Mouse (Mus musculus): ENCODE data around the gene Wnt2b. TPM values are rescaled to one million over a fixed set of nuclear protein-coding genes. Genes with fewer than 3 reads are reported as not detected.

Gene Wnt2b
- not detected in 2 replicates for total RNA-seq (2017)

DNA sequence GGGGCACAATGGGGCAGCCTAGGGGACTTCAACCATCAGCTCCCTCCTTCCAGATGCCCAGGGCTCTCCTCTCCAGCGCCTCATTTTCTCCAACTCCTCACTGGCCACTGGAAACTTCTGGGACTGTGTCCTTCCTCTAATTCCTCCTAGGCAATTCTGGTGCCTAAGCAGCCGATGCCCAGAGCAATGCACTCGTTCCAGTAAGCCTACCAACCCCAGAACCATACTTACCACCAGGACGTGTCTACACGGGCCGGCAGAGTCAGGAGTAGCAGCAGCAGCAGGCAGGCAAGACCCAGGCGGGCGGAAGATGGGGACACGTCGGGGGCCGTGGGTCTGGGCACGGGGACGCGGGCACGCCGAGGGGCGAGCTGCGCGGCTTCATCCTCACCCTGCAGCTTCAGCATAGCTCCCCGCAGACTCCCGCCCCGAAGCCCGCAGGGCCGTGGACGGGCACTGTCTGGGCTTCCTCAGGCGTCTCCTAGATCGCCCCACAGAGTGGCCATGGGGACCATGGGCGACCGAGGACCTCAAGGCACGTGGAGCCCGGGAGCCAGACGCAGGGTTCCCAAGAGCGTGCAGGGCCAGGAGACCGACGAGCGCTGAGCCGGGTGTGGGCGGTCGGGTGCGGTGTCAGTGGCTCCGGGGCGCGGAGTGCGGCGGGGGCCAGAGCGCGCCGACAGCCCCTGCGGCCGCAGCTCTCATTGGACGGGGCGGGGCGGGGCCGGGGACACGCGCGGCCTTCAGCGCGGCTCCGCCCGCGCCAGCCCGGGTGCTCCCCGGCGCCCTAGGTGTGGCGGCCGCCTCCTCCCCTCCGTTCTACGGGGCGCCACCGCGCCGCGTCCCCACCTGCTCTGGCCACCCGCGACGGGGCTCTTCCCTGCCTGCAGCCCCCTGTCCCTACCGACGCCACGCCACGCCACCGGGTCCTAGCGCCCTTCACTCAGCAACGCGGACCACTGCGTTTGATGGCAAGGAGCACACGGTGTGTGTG, at the start of gene Wnt2b:
Gene Wnt2b, minus strand, starts transcription at position 856 of the 994 bp plus-strand sequence.
- ATAC-seq (replicated peaks in 1 of 2; ENCODE audit: insufficient read depth in 1 of 2, low FRiP score in 2 of 2, low TSS enrichment in 1 of 2, low read depth in 1 of 2, poor library complexity in 2 of 2, severe bottlenecking in 2 of 2): peak; percentile 17 to 29; a peak in 1 of 4 replicates

DNA sequence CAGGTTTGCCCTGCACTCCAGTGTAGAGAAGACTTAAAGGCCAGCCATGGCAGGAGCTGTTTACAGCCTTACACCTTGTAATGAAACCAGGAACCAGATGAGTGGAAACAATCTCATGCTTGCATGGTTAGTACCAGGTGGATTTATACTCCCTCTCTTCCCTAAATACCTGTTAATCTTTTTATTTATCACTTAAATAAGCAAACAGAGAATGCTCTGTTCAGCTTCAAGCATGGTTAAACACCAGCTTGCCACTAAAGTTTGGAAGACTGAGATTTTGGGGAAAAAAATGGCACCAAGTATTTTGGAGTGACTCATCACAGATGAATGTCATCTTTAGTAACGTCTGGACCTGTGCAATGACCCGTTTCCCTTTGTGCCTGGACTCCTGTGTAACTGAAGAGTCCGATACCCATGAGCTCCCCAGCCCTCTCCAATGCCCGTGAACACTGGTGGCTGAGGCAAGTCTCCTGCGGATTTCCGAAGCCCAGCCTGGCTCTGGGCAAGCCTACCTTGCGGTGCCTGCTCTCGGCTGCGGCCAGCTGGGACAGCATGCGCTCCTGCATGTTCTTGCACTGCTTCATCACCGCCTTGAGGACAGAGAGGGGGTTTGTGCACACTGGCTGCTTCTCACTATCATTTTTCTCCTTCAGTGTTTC, 49.1 kb upstream of the Wnt2b start:
- ATAC-seq (replicated peaks in 1 of 2; ENCODE audit: insufficient read depth in 1 of 2, low FRiP score in 2 of 2, low TSS enrichment in 1 of 2, low read depth in 1 of 2, poor library complexity in 2 of 2, severe bottlenecking in 2 of 2): no peak

DNA sequence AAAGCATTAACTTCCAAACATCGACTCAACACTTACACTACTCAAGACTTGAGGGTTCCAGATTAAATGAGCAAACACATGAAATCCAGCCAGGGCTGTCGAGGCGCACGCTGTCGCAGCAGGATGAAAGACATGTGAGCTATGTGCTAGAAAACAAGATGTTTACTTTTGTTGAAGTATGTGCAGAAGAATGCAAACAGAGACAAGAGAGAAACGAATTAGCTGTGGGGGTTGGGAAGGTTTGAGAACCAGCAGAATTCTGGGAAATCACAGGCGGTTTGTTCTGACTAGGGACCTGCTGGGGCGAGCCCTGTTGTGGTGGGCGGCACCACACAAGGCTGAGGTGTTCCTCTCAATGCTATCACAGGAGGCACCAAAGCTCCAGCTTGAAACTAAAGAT, 46.3 kb upstream of the Wnt2b start:
- ATAC-seq (replicated peaks in 1 of 2; ENCODE audit: insufficient read depth in 1 of 2, low FRiP score in 2 of 2, low TSS enrichment in 1 of 2, low read depth in 1 of 2, poor library complexity in 2 of 2, severe bottlenecking in 2 of 2): no peak

DNA sequence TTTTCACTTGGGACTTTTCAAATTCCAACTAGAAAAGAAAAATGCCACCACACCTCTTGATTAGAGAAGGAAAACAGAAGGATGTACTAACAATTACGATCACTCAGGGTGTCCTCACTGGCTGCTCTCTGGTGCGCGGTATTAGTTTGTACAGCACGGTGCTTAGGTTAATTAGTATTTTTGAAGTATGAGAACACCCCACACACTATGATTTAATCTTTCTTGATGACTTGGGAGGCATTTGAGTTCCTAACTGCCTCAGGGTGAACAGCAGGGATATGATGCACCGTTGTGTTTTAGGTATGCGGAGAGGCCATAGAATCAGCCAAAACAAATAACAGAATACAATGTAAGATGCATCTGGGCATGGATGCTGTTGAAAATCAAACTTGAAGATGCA, 44.4 kb upstream of the Wnt2b start:
- no peak for ATAC-seq (replicated peaks in 1 of 2; ENCODE audit: insufficient read depth in 1 of 2, low FRiP score in 2 of 2, low TSS enrichment in 1 of 2, low read depth in 1 of 2, poor library complexity in 2 of 2, severe bottlenecking in 2 of 2)

DNA sequence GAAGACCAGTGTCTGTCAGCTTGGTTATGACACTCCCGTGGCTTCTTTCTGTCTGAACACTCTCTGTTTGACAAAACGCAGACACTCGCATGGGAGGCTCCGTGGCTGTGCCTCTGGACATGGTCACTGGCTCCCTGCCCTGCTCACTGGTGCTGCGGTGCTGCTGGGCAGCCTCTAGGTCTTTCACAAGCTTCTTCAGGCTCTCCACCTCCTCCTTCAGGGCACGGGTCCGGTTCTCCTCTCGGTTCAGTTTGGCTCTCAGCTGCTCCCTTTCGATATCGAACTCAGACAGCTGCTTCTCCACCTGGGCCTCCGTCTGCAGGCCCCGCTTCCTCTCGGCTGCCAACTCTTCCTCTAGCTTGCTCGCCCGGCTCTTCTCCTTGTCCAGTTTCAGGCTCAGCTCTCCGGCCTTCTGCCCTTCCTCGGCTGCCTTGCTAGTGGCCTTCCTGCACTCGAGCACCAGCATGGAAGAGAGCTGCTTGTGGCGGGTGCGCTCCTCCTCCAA, 43.9 kb upstream of the Wnt2b start:
- no peak for ATAC-seq (replicated peaks in 1 of 2; ENCODE audit: insufficient read depth in 1 of 2, low FRiP score in 2 of 2, low TSS enrichment in 1 of 2, low read depth in 1 of 2, poor library complexity in 2 of 2, severe bottlenecking in 2 of 2)

DNA sequence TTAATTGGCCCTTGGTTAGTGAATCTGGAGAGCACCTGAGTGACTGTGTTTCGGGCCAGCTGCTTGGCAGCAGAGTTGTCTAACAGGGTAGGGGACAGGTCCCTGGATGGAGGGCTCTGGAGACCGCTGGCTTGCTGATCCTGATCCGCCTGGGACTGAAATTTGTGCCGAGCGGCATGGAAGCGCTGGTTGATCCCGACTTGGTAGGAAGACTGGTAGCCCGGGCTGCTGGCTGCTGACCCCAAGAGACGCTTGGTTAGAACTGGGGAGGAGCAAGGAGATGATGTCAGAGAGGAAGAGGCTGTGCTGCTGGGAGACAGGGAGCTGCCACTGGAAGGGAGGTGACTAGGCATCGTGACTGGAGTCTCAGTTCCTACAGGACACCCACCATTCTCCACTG, 43.3 kb upstream of the Wnt2b start:
- no peak for ATAC-seq (replicated peaks in 1 of 2; ENCODE audit: insufficient read depth in 1 of 2, low FRiP score in 2 of 2, low TSS enrichment in 1 of 2, low read depth in 1 of 2, poor library complexity in 2 of 2, severe bottlenecking in 2 of 2)

DNA sequence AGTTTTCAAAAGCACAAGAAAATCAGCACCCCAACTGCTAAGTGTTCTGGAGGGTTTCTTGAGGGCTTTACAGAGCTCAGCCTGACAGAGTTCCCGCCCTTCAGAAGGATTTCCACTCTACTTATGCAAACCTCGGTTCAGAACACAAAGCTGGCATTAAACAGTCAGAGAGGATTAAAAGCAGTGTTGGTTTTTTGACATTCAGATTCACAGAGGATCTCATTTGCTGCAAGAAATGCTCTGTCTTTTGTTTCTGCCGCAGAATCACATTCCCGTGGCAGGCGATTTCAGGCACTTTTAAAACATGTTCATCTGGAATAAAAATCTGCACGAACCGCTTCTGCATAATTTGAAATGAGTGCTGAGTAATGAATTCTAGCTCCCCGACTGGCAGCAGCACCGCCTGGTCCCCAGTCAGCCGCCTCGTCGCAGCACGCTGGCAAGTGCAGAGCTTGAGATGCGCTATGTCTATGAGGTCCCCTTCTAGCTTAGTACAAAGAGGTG, 42.3 kb upstream of the Wnt2b start:
- ATAC-seq (replicated peaks in 1 of 2; ENCODE audit: insufficient read depth in 1 of 2, low FRiP score in 2 of 2, low TSS enrichment in 1 of 2, low read depth in 1 of 2, poor library complexity in 2 of 2, severe bottlenecking in 2 of 2): no peak

DNA sequence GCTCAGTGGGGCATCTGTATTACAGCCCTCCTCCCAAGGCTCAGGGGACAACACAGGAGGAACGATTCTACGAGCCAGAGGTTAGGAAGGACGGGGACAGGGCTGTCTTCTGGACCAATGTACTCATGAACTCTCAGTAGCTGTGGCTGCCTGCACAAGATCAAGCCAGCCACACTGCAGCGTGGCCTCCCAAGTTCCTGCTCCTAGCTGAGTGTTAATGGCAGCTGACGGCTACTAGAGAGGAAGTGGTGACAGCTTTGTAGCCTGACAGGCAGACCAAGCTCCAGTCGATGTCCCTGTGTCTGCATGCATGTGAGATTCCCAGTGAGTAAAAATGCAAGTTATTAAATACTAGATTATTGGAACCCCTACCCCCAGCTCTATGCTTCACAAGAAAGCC, 39.7 kb upstream of the Wnt2b start:
- ATAC-seq (replicated peaks in 1 of 2; ENCODE audit: insufficient read depth in 1 of 2, low FRiP score in 2 of 2, low TSS enrichment in 1 of 2, low read depth in 1 of 2, poor library complexity in 2 of 2, severe bottlenecking in 2 of 2): peak; percentile 59 to 71; a peak in 3 of 4 replicates

DNA sequence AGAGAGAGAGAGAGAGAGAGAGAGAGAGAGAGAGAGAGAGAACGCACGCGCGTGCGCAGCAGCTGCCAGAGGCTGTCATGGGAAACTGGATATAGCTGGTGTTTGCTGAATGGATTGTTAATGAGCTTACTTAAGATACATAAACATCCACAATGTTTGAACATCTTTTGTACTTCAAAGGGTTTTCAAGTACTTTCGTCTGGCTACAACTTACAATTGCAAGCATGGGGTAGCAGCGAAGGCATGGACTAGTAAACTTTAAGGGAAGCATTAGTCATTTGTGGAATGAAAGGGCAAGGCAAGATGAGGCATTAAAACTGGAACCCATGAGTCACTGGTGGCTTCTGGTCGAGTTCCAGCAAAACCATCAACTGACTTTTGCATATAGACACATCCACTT, 38.8 kb upstream of the Wnt2b start:
- no peak for ATAC-seq (replicated peaks in 1 of 2; ENCODE audit: insufficient read depth in 1 of 2, low FRiP score in 2 of 2, low TSS enrichment in 1 of 2, low read depth in 1 of 2, poor library complexity in 2 of 2, severe bottlenecking in 2 of 2)

DNA sequence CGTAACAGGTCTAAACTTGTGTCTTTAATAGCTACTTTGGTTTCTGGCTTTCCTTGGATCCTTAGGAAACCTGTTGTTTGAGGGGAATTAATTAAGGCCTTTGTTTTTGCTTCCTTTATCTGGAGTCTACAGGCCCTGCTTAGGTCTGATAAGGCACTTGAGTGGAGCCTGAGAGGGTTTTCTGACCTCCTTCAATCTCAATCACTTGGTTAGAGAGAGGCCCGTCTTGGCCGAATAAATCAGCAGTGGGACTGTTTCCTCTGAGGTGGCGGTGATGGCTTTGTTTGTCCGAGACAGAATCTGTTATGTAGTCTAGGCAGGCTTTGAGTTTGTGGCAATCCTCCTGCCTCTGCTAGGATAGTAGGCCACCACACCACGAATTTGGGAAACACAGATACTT, 35.8 kb upstream of the Wnt2b start:
- ATAC-seq (replicated peaks in 1 of 2; ENCODE audit: insufficient read depth in 1 of 2, low FRiP score in 2 of 2, low TSS enrichment in 1 of 2, low read depth in 1 of 2, poor library complexity in 2 of 2, severe bottlenecking in 2 of 2): no peak

DNA sequence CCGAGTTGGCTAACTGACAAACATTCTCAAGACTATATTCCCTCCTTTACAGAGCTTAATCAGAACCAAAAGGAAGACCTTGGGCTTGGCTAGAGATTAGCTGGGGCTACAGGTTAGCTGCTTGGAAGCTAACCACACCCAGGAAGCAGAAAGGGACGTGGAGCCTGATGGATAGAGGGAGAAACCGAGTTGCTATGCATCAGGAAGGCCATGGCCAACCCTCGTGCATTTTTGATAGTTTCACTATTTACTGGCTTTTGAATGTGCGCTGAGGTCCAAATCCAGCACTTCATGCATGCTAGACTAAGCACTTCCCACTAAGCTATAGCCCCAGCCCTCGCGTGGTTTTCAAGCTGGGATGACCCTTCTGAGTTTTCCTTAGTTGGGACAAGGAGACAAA, 34.0 kb upstream of the Wnt2b start:
- ATAC-seq (replicated peaks in 1 of 2; ENCODE audit: insufficient read depth in 1 of 2, low FRiP score in 2 of 2, low TSS enrichment in 1 of 2, low read depth in 1 of 2, poor library complexity in 2 of 2, severe bottlenecking in 2 of 2): no peak

DNA sequence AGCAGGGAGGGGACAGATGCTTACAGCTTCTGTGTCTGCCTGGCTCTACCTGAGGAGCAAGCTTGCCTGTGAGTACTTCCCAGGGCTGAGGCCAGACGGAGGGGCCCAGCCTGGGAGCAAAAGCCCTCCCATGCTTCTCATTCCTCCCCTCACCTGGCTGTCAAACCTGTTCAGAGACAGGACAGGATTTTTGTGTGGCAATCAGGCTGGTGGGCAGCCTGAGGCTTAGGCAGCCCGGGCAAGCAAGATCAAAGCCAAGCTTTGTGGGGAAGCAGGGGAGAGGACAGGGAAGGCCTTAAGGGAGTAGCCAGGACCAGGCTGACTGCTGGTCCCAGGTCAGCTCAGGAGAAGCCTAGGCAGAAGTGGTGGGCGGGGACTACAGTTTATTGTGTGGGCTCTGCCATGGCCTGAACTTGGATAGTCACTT, 32.7 kb upstream of the Wnt2b start:
- ATAC-seq (replicated peaks in 1 of 2; ENCODE audit: insufficient read depth in 1 of 2, low FRiP score in 2 of 2, low TSS enrichment in 1 of 2, low read depth in 1 of 2, poor library complexity in 2 of 2, severe bottlenecking in 2 of 2): no peak

DNA sequence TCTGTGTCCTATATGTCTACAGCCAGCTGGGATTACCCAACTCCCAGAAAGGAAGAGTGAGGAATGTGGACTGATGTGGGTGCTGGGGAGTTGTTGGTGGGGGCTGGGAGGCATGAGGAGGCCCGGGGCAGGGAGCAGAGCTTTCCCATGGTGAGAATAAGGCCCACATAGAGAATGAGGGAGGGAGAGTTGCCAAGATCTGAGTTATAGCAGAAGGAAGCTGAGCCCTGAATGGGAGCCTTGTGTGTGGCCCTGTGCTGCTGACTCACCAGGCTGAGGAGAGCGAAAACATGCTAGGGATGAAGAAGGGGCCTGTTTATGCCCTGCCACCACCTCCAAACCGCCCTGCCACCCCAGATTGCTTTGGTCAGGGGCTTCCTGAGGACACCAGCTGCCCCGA, 32.1 kb upstream of the Wnt2b start:
- no peak for ATAC-seq (replicated peaks in 1 of 2; ENCODE audit: insufficient read depth in 1 of 2, low FRiP score in 2 of 2, low TSS enrichment in 1 of 2, low read depth in 1 of 2, poor library complexity in 2 of 2, severe bottlenecking in 2 of 2)

DNA sequence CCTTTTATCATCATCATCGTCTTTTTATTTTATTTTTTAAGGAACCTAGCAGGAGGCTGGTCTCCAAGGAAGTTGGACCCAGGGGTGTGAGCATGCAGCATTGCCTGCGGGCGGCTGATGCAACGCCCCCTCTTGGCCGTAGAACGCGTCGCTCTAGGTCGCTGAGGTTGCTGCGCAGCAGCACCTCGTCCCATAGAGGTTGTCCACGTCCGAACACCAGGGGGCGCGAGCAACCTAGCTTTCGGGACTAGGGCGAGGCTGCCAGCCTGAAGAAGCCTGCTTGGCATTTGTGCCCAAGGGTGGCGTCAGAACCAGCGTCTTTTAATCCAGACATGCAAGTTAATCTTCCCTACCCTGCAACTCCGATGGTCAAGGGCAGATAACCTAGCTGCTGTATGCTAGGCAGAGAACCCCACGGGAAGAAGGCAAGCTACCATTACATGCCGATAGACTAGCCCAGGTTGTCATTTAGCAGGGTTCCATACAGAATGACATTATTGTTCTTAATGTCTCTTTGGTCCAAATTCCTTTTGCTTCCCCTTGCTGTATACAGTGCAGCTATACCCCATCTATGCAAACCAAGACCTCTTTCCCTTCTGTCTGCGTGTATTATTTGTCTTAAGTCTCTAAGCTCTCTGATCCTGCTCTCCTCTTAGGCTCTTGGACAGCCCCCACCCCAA, 31.1 kb upstream of the Wnt2b start:
- ATAC-seq (replicated peaks in 1 of 2; ENCODE audit: insufficient read depth in 1 of 2, low FRiP score in 2 of 2, low TSS enrichment in 1 of 2, low read depth in 1 of 2, poor library complexity in 2 of 2, severe bottlenecking in 2 of 2): peak; percentile 93 to 98

DNA sequence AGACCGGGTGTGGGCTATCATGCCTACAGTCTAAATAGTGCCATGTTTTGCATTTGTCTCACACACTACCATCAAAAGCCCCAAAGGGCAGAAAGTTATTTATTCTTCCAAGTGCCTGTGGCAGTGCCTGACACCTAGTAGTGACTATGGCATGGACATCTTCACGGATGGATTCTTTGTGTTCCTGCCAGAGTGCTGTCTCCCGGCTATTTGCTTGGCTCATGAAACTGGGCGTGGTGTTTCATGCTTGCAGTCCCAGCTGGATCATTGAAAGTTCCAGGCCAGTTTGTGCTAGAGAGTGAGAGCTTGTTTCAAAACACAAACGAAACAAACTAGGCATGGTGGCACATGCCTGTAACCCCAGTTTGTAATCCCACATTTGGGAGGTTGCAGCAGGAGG, 30.0 kb upstream of the Wnt2b start:
- no peak for ATAC-seq (replicated peaks in 1 of 2; ENCODE audit: insufficient read depth in 1 of 2, low FRiP score in 2 of 2, low TSS enrichment in 1 of 2, low read depth in 1 of 2, poor library complexity in 2 of 2, severe bottlenecking in 2 of 2)

DNA sequence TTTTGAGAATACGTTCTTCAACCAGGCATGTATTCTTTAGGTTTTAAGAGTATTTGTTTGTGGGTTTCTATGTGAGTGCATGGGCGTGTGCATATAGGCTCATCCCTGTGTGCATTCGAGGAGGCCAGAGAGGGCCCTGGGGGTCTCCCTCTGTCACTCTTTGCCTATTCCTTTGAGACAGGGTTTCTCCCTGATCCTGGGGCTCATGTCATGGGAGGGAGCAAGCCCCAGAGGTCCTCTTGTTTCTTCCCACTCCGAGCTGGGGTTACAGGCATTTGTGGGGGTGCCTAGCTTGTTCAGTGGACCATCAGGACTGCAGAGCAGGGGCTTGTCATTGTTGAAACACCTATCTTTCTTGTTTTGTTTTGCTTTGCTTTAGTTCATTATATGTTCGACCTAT, 26.2 kb upstream of the Wnt2b start:
- ATAC-seq (replicated peaks in 1 of 2; ENCODE audit: insufficient read depth in 1 of 2, low FRiP score in 2 of 2, low TSS enrichment in 1 of 2, low read depth in 1 of 2, poor library complexity in 2 of 2, severe bottlenecking in 2 of 2): no peak

DNA sequence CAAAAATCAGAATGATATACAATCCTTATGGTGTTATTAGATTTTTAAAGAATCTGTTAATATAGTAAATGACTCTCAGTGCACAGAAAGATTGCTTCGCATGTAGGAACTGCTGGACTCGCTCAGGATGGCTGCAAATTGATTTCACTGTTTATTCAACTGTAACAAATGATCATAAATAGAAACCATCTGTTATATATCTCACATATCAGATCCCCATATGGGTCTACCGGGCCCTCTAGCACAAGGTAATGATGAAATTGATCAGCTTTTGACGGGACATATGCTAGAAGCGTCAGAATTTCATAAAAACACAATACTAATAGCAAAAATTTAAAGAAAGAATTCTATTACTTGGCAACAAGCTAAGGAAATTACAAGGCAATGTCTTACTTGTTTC, 18.0 kb upstream of the Wnt2b start:
- ATAC-seq (replicated peaks in 1 of 2; ENCODE audit: insufficient read depth in 1 of 2, low FRiP score in 2 of 2, low TSS enrichment in 1 of 2, low read depth in 1 of 2, poor library complexity in 2 of 2, severe bottlenecking in 2 of 2): no peak

Data from hematopoietic stem cell, adult 5-6 weeks (primary cell).